Mouse (Mus musculus): ENCODE data around the gene Ppp1r27.

DNA sequence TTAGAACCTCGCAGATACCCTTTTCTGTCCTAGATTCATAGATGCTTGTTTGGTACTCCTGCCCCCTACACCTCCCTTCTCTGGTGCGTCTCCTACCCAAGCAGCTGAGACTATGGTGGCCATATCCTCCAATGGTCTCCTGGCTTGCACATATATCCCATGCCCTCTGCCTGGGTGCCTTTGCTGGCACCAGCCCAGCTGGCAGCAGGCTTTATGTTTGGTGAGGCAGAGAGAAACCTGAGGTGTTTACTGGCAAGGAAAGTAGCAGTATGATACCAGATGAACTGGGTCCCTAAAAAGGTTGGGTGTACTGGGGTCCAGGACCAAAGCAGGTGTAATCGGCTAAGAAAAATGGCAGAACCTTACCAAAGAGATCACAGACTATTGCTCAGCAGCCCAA is 5.0 kb downstream of the Ppp1r27 start:
- TF ChIP-seq POLR2A (IDR thresholded peaks at IDR 0.05; ENCODE audit: low read depth, low read length) (no peak), CTCF (IDR thresholded peaks at IDR 0.05; ENCODE audit: extremely low read depth, insufficient read depth, insufficient read length, insufficient replicate concordance) (no peak)
